Comparison of ENCODE assay signal across 8 mouse cellular contexts in the genomic region with DNA sequence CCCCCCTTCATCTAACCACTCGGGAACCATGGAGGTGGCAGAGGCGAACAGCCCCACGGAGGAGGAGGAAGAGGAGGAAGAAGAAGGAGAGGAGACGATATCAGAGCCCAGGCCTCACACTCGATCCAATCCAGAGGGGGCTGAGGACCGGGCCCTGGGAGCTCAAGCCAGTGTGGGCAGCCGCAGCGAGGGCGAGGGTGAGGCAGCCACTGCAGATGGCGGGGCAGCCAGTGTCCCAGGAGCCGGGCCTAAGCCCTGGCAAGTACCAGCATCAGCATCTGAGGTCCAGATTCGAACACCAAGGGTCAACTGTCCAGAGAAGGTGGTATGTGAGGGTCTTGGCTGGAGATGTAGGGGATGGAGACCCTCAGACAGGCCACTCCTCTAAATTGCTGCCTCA. TPM values are rescaled to one million over a fixed set of nuclear protein-coding genes. Genes with fewer than 3 reads are reported as not detected.
DNase-seq lines count a peak whose midpoint lies in the region; ATAC-seq and TF ChIP-seq lines count a peak whose summit lies in the region.

No protein-coding gene starts in this region.

- 88% methylated on average over 12 of the region's 12 CpGs for WGBS in embryonic facial prominence, embryonic 13.5 days
- 85% methylated on average over 12 of the region's 12 CpGs for WGBS in hindbrain, embryonic 12.5 days
- WGBS in midbrain, embryonic 15.5 days, result 87% methylated on average over 12 of the region's 12 CpGs

- H3K4me1 ChIP-seq in embryonic facial prominence, embryonic 13.5 days, result peaks cover 8% of the 10 kb centered on the region
- H3K4me1 ChIP-seq in hindbrain, embryonic 12.5 days, result peaks cover 8% of the 10 kb centered on the region
- H3K4me1 ChIP-seq in midbrain, embryonic 15.5 days, result peaks cover 13% of the 10 kb centered on the region

- no peak for ATAC-seq in embryonic facial prominence, embryonic 13.5 days (ENCODE audit: insufficient number of reproducible peaks, insufficient read depth, low FRiP score, low TSS enrichment, low read depth)
- ATAC-seq in hindbrain, embryonic 12.5 days (ENCODE audit: low FRiP score), result no peak
- ATAC-seq in midbrain, embryonic 15.5 days (replicated peaks), result no peak

- DNase-seq in layer of hippocampus, adult 2 months (ENCODE audit: low spot score in 2 of 2), result no peak
- DNase-seq in layer of hippocampus, adult 9-11 months, result no peak
- no peak for DNase-seq in right cerebral cortex, postnatal 14 days
- no peak for DNase-seq in frontal cortex, postnatal 14 days (ENCODE audit: low spot score in 2 of 2)
- no peak for DNase-seq in thymus, postnatal 10 days (ENCODE audit: low spot score in 2 of 2)

- H3K9ac ChIP-seq in embryonic facial prominence, embryonic 13.5 days, result peak overlapping the region; percentile 84
- peak overlapping the region; percentile 83 for H3K9ac ChIP-seq in hindbrain, embryonic 12.5 days
- H3K9ac ChIP-seq in midbrain, embryonic 15.5 days, result no peak overlapping the region

- H3K4me2 ChIP-seq in embryonic facial prominence, embryonic 13.5 days, result peak overlapping the region; percentile 92
- H3K4me2 ChIP-seq in hindbrain, embryonic 12.5 days (replicated peaks), result peak overlapping the region; percentile 95
- peak overlapping the region; percentile 89 for H3K4me2 ChIP-seq in midbrain, embryonic 15.5 days

- H3K36me3 ChIP-seq in embryonic facial prominence, embryonic 13.5 days, result peaks cover 25% of the 10 kb centered on the region
- H3K36me3 ChIP-seq in hindbrain, embryonic 12.5 days, result peaks cover 13% of the 10 kb centered on the region
- peaks cover 11% of the 10 kb centered on the region; the same call in 1 of the 2 replicates for H3K36me3 ChIP-seq in midbrain, embryonic 15.5 days (replicated peaks)

- no peak overlapping the region for H3K27ac ChIP-seq in layer of hippocampus, adult 2 months
- H3K27ac ChIP-seq in embryonic facial prominence, embryonic 13.5 days, result no peak overlapping the region
- H3K27ac ChIP-seq in hindbrain, embryonic 12.5 days, result no peak overlapping the region
- H3K27ac ChIP-seq in midbrain, embryonic 15.5 days, result no peak overlapping the region

- no peaks in the 10 kb centered on the region for H3K27me3 ChIP-seq in embryonic facial prominence, embryonic 13.5 days
- no peaks in the 10 kb centered on the region for H3K27me3 ChIP-seq in hindbrain, embryonic 12.5 days
- no peaks in the 10 kb centered on the region for H3K27me3 ChIP-seq in midbrain, embryonic 15.5 days (replicated peaks)

- no peaks in the 10 kb centered on the region for H3K9me3 ChIP-seq in embryonic facial prominence, embryonic 13.5 days
- no peaks in the 10 kb centered on the region for H3K9me3 ChIP-seq in hindbrain, embryonic 12.5 days (replicated peaks)
- H3K9me3 ChIP-seq in midbrain, embryonic 15.5 days, result no peaks in the 10 kb centered on the region

- peak overlapping the region; percentile 84 for H3K4me3 ChIP-seq in layer of hippocampus, adult 2 months
- H3K4me3 ChIP-seq in embryonic facial prominence, embryonic 13.5 days, result peak overlapping the region; percentile 81
- peak overlapping the region; percentile 78 for H3K4me3 ChIP-seq in hindbrain, embryonic 12.5 days
- H3K4me3 ChIP-seq in midbrain, embryonic 15.5 days, result peak overlapping the region; percentile 75

- no peak for TF ChIP-seq CTCF in layer of hippocampus, adult 2 months (conservative IDR thresholded peaks at IDR 0.05)

RNA-seq across cellular contexts. Expression of a gene that starts 1.0 kb away (rescaled TPM):
- total RNA-seq in layer of hippocampus, adult 2 months (2021), result 100 to 1,000 TPM in 1 of 2 experiments, 10 to 100 TPM in 1; 98.3 to 102 TPM
- polyA plus RNA-seq in embryonic facial prominence, embryonic 13.5 days (2015; fragmentation: Nextera tagmentation; extraction: Ambion mirVana), result 88.9 and 104 TPM in 2 replicates
- 91.1 and 104 TPM in 2 replicates for polyA plus RNA-seq in hindbrain, embryonic 12.5 days (2016; fragmentation: Nextera tagmentation; extraction: Ambion mirVana)
- 101 and 102 TPM in 2 replicates for polyA plus RNA-seq in midbrain, embryonic 15.5 days (2015; fragmentation: Nextera tagmentation; extraction: Ambion mirVana)

RNA-seq across cellular contexts. Expression of a gene that starts 2.1 kb away (rescaled TPM):
- 1 to 10 TPM; 3.3 to 4.3 TPM for total RNA-seq in layer of hippocampus, adult 2 months (2021)
- polyA plus RNA-seq in embryonic facial prominence, embryonic 13.5 days (2015; fragmentation: Nextera tagmentation; extraction: Ambion mirVana), result 7.4 and 7.8 TPM in 2 replicates
- 5.7 and 6.8 TPM in 2 replicates for polyA plus RNA-seq in hindbrain, embryonic 12.5 days (2016; fragmentation: Nextera tagmentation; extraction: Ambion mirVana)
- polyA plus RNA-seq in midbrain, embryonic 15.5 days (2015; fragmentation: Nextera tagmentation; extraction: Ambion mirVana), result 7.4 and 7.7 TPM in 2 replicates

RNA-seq across cellular contexts. Expression of a gene that starts 8.1 kb away (rescaled TPM):
- under 1 TPM; 0.67 to 0.88 TPM for total RNA-seq in layer of hippocampus, adult 2 months (2021)
- polyA plus RNA-seq in embryonic facial prominence, embryonic 13.5 days (2015; fragmentation: Nextera tagmentation; extraction: Ambion mirVana), result 44.4 and 45.0 TPM in 2 replicates
- polyA plus RNA-seq in hindbrain, embryonic 12.5 days (2016; fragmentation: Nextera tagmentation; extraction: Ambion mirVana), result 22.0 and 26.4 TPM in 2 replicates
- polyA plus RNA-seq in midbrain, embryonic 15.5 days (2015; fragmentation: Nextera tagmentation; extraction: Ambion mirVana), result 6.5 and 6.7 TPM in 2 replicates

RNA-seq across cellular contexts. Expression of a gene that starts 15.9 kb away (rescaled TPM):
- 10 to 100 TPM; 41.9 TPM for total RNA-seq in layer of hippocampus, adult 2 months (2021)
- 43.8 and 46.6 TPM in 2 replicates for polyA plus RNA-seq in embryonic facial prominence, embryonic 13.5 days (2015; fragmentation: Nextera tagmentation; extraction: Ambion mirVana)
- 61.2 and 65.2 TPM in 2 replicates for polyA plus RNA-seq in hindbrain, embryonic 12.5 days (2016; fragmentation: Nextera tagmentation; extraction: Ambion mirVana)
- polyA plus RNA-seq in midbrain, embryonic 15.5 days (2015; fragmentation: Nextera tagmentation; extraction: Ambion mirVana), result 25.0 and 28.7 TPM in 2 replicates

RNA-seq across cellular contexts. Expression of a gene that starts 26.6 kb away (rescaled TPM):
- 10 to 100 TPM; 15.4 to 15.9 TPM for total RNA-seq in layer of hippocampus, adult 2 months (2021)
- 4.2 and 5.4 TPM in 2 replicates for polyA plus RNA-seq in embryonic facial prominence, embryonic 13.5 days (2015; fragmentation: Nextera tagmentation; extraction: Ambion mirVana)
- polyA plus RNA-seq in hindbrain, embryonic 12.5 days (2016; fragmentation: Nextera tagmentation; extraction: Ambion mirVana), result 5.8 and 6.7 TPM in 2 replicates
- 6.5 and 6.8 TPM in 2 replicates for polyA plus RNA-seq in midbrain, embryonic 15.5 days (2015; fragmentation: Nextera tagmentation; extraction: Ambion mirVana)
